Mouse (Mus musculus) left cerebral cortex, adult 11 months (tissue): Measurements from ENCODE around the gene Zfand3.
A peak's percentile ranks its signal among the peaks of the same experiment; 100 is the strongest.

Experiments
- DNase-seq: peaks from one replicate; pipeline ENCODE4 v3.0.0; 2022; ENCODE audit warnings: low spot score

Zfand3 gene

GRCm38 (mm10) chr17:30052347-30052742 lies 47.8 kb downstream of the Zfand3 start:
- no peak for DNase-seq

GRCm38 (mm10) chr17:30053463-30053862 lies 48.9 kb downstream of the Zfand3 start:
- DNase-seq, result no peak

- DNase-seq, result no peak
Observed at GRCm38 (mm10) chr17:30053871-30054270, 49.3 kb downstream of the Zfand3 start.

DNA sequence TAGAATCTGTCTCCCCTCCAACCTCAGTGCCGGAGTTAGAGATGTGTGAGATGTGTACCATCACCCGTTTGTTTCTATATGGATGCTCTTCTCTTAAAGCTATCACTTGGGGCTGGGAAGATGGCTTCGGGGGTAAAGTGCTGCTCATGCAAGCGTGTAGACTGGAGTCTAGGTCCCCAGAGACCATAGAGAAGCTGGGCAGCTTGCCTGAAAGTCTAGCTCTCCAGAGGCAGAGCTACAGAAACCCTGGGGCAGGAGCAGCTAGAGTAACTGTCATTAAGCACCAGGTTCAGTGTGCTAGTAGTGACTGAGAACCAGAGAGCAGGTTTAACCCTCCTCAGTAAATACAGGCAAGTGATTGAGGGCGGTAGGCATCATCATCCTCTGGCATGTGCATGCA lies 51.7 kb downstream of the Zfand3 start:
- DNase-seq, result no peak

DNA sequence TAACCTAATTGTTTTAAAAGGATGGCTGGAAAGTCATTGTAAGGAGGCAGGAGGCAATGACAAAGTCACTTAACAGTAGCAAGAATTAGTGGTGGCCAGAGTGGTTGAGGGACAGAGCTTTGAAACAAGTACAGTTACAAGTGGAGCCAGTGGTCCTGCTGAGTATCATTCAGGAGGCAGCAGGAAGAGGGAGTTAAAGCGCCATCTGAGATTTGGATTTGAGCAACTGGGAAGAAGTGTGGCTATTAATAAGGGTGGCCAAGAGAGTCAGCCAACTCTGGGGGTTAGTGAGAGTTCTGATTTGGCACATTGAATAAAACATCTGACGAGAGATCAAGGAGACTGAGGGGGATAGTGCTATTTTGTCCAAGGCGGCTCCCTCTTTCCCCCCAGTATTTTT lies 54.1 kb downstream of the Zfand3 start:
- DNase-seq, result no peak

GRCm38 (mm10) chr17:30059066-30059465 lies 54.5 kb downstream of the Zfand3 start:
- DNase-seq, result no peak

DNA sequence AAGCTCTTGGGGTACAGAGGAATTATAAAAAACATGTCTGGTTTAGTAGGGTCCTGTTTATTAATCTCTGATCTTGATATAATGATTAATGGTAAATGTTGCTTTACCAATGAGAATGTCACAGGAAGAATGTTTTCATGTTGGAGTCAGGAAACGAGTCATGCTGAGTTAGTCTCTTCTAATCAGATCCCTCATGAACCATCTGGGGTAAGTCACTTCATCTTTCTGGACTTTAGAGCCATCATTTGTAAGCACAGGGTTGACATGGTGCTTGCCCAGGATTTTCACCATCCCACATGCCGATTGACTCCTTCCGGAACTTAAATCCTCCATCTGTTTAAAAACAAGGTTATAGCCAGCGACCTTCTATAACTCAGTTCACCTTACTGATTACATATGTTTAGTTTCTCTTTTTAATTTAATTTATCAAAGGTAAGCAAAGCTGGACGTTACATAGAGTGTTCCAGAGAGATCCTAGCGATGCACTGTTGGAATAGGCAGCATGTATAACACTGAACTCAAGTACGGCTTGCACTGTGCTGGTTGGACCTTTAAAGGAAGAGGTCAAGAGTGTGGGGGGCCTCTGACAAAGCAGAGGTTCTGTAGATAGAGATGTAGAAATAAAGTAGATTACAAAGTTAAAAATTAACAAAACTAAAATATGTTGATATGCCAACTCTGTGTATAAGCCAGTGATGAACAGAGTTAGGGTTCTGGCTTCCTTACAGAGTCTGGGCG lies 56.7 kb downstream of the Zfand3 start:
- no peak for DNase-seq

GRCm38 (mm10) chr17:30063849-30064248 lies 59.3 kb downstream of the Zfand3 start:
- DNase-seq, result no peak

GRCm38 (mm10) chr17:30064746-30065145 lies 60.2 kb downstream of the Zfand3 start:
- DNase-seq, result no peak

DNA sequence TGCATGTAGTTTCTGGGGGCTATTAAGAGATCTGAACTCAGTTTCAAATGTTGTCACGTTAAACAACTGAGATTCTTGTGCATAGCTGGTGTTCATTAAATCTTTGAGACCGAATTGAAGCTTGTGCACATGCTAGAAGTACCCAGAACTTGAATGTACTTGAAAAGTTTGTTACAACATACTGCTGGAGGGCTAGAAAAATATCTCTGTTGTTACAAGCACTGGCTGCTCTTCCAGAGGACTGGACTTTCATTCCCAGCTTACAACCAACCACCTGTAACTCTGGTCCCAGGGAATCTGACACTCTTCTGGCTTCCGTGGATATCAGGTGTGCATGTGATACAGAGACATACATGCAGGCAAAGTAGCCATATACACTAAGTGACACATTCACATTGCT lies 65.2 kb downstream of the Zfand3 start:
- DNase-seq, result no peak

DNA sequence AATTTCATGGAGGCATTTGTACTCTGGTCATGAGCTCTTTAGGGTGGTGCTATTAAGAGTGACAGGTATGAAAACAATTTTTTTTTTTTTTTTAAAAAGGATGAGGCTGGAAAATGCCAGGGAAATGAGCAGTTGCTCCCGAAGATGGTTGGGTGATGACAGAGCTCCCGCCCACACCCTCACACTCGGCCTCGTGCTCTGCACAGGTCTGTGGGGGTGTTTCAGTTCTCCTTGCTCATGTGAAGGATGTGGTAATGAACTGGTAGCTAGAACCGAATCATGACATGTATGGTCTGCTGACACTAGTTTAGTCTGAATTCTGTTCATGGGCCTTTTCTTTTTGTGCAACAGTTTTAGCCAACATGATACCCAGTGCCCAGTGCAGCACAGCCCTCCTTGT lies 66.1 kb downstream of the Zfand3 start:
- DNase-seq, result peak; percentile 25

GRCm38 (mm10) chr17:30072613-30073012 lies 68.1 kb downstream of the Zfand3 start:
- DNase-seq, result no peak

- no peak for DNase-seq
Observed at GRCm38 (mm10) chr17:30075896-30076295, 71.4 kb downstream of the Zfand3 start.

DNA sequence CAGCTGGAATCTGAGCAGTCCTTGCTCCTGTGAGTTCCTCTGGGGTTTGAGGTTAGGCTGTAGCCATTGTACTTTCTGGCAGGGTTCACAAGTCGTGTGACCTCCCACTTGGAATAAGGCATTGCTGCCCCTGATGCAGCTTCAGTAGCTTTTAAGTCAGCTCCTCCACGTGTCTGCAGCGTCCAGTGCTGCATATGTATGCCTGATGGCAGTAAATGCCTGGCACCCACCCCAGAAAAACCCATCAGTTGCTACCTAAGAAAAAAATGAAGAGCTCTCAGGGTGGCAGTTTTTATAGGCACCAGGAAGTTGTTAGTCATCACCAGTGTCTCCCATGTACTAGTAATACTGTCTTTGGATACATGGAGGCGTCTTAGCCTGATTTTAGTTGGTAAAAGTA lies 79.5 kb downstream of the Zfand3 start:
- peak; percentile 42 for DNase-seq

DNA sequence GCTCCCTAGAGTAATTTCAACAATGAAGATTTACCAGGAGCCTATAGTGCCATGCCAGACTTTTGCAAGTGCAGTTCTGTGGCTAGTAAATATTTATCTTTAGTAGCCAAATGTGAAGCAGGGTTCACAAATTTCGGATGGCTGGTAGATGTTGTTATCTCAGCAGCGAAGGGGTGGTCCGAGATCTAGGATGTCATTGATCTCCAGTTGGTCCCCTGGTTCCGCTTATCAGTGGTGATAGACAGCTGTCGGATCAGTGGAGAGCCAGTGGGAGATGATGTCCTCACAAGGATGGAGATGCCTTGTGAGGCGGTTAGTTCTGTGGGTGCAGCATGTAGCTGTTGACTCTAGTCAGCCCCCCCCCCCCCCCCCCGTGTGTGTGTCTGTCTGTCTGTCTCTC lies 82.2 kb downstream of the Zfand3 start:
- no peak for DNase-seq

- DNase-seq, result no peak
Observed at GRCm38 (mm10) chr17:30088431-30088830, 83.9 kb downstream of the Zfand3 start.

DNA sequence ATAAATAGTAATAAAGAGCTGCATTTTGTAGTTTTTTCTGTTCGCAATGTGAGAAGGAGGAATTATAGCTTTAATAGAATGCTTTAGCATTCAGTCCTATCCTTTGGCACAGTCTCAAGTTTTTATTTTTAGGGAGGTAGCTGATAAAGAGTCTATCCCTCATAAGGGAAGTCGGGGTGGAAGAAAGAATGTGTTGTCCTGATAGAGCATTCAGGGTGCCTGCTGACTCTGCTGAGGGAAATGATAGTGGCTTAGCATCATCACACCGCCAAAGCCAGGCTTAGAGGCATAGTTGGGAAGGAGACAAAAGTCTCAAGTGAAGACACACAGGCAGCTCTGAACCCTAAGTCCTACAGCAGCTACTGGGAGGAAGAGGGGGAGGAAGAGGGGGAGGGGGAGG lies 85.9 kb downstream of the Zfand3 start:
- DNase-seq, result no peak

- DNase-seq, result no peak
Observed at GRCm38 (mm10) chr17:30093148-30093749, 88.7 kb downstream of the Zfand3 start.

DNA sequence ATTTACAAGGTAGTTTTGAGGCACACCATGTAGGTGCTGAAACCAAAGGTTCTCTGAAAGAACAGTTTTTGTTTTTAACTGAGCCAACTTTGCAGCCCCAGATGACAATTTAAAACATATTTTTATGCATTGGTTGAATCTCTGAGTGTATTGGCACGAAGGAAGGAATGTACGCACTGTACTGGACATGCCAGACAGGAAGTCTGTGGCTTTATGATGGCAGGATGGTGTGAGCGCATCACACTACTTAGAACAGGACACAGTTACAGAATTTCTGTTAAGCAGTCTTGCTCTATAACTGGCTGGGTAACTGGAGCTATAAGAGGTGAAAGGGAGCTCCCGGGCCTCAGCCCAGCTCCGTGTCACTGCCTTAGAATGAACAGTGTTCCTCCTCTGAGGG lies 92.6 kb downstream of the Zfand3 start:
- no peak for DNase-seq

DNA sequence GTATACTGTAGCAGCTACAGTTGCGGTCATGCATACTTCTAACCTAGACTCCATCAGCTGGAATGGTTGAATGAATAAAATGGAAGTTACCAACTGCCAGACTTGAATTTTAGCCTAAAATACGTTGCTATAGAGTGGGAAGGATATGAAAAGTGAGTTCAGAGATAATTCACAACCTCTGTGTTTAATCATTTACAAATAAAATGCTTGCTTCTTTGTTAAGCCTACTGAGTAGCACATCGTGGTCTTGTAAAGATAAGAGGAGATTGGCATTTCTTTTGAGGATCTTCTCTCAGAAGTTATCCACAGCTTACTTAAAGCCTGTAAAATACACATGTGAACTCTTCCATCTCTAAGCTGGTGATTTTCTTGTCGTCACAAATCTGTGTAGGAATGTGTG lies 93.1 kb downstream of the Zfand3 start:
- DNase-seq, result no peak

DNA sequence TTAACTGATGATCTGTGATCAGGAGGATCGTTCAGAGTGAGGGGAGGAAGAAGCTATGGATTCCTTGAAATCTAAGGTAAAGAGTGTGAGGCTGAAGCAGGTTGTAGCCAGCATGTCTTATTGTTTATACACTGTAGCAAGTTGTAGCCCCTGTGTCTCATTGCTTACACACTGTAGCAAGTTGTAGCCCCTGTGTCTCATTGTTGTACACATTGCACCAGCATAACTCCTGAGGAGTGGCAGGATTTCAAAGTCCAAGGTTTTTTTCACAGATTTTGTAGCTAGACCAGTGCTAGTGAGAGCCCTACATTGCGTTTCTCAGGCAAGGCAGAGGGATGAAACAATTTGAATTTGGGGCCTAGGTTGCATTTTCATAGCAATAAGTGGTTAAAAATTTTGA lies 95.1 kb downstream of the Zfand3 start:
- DNase-seq, result no peak

DNA sequence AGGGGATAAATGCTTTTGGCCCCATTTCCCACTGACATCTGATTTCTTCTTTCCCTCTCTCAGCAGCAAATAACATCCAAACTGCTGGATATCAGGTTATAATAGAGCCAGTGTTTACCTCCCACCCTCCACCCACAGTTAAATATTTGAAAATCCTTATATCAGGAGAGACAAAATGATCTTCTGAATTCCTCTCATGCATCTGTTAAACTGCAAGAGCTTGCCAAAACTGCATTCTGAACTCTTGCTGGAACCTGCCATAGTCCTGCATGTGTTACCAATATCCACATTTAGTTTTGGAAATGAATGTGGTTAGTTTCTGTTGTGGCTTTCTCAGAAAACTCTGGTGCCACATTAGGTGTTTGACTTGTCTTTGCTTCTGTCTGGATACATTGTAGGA lies 97.3 kb downstream of the Zfand3 start:
- DNase-seq, result no peak

DNA sequence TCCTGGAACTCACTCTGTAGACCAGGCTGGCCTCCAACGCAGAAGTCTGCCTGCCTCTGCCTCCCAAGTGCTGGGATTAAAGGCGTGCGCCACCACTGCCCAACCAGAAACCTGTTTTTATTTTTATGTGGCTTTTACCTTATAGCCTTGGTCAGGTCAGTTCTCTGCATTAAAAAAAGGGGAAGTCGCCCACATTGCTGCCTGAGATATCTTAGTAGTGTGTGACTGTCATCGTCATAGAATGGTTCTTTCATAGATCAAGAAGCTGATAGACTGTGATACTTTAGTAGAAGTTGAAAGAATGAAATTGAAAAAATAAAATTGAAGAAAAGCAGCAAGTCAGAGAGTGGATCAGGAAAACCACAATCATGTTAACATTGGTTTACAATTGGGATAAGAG lies 98.5 kb downstream of the Zfand3 start:
- no peak for DNase-seq

- no peak for DNase-seq
Observed at GRCm38 (mm10) chr17:30103641-30104165, 99.2 kb downstream of the Zfand3 start.
